Mouse (Mus musculus) myocyte (in vitro differentiated cells): ENCODE measurements at regions not wholly inside any gene's neighbourhood (a gene's known extent, or its start where the extent isn't known, plus 50 kb on each side); places are given as distances from the start of the nearest gene placed in this dataset.
"Not testable (repeated sequence)": the region's sequence is repeated elsewhere in the genome, so short reads cannot be mapped to it uniquely, and the experiment has no call there.

Experiments
- H3K27me3 ChIP-seq: one replicate; pipeline ENCODE4 v1.6.1; 2011; ENCODE audit not compliant: control insufficient read depth, insufficient read depth, insufficient read length
- H3K36me3 ChIP-seq: one replicate; pipeline ENCODE4 v1.6.1; 2011; ENCODE audit not compliant: control insufficient read depth, insufficient read depth
- H3K4me2 ChIP-seq: one replicate; pipeline ENCODE4 v1.6.1; 2011; ENCODE audit warnings: low read depth, control low read depth
- H3K4me3 ChIP-seq: one replicate; pipeline ENCODE4 v1.5.1; 2011; ENCODE audit warnings: mild to moderate bottlenecking, control low read depth, moderate library complexity
- H3K79me2 ChIP-seq: one replicate; pipeline ENCODE4 v1.6.1; 2011; ENCODE audit not compliant: control insufficient read depth, insufficient read depth
- H3ac ChIP-seq: one replicate; pipeline ENCODE4 v1.6.1; 2011; ENCODE audit not compliant: control insufficient read depth, insufficient read length
- CEBPB ChIP-seq: IDR thresholded peaks from 2 replicates; pipeline ENCODE4 v1.6.1; 2011; ENCODE audit warnings: mild to moderate bottlenecking, moderate library complexity; ENCODE audit not compliant: poor library complexity, insufficient read depth, severe bottlenecking
- E2F4 ChIP-seq: IDR thresholded peaks from one replicate; pipeline ENCODE4 v1.6.1; 2011; ENCODE audit warnings: mild to moderate bottlenecking, control low read depth, moderate library complexity; ENCODE audit not compliant: insufficient read depth
- MAX ChIP-seq: IDR thresholded peaks from one replicate; pipeline ENCODE4 v1.6.1; 2011; ENCODE audit warnings: low read depth, mild to moderate bottlenecking, control low read depth
- MYOD1 ChIP-seq, 3 experiments: IDR thresholded peaks; one replicate each; pipeline ENCODE4 v1.6.1; 2011; ENCODE audit warnings: control low read depth in 2 of 3, low read depth in 2 of 3, mild to moderate bottlenecking in 2 of 3, moderate library complexity in 1 of 3; ENCODE audit not compliant: insufficient read length in 2 of 3, control insufficient read depth in 1 of 3
- MYOG ChIP-seq, 3 experiments: IDR thresholded peaks; one replicate each; pipeline ENCODE4 v1.6.1; 2011; ENCODE audit warnings: control low read depth in 2 of 3, low read depth in 2 of 3, mild to moderate bottlenecking in 2 of 3; ENCODE audit not compliant: insufficient read length in 2 of 3, control insufficient read depth in 1 of 3, insufficient read depth in 1 of 3
- POLR2A ChIP-seq: IDR thresholded peaks from one replicate; pipeline ENCODE4 v1.6.1; 2011; ENCODE audit warnings: low read depth, mild to moderate bottlenecking, control low read depth, moderate library complexity; ENCODE audit not compliant: insufficient read length
- POLR2AphosphoS2 ChIP-seq: IDR thresholded peaks from one replicate; pipeline ENCODE4 v1.6.1; 2011; ENCODE audit warnings: low read depth, control low read depth; ENCODE audit not compliant: insufficient read length
- REST ChIP-seq: IDR thresholded peaks from one replicate; pipeline ENCODE4 v1.6.1; 2011; ENCODE audit warnings: mild to moderate bottlenecking, control low read depth, moderate library complexity; ENCODE audit not compliant: insufficient read depth, insufficient read length
- SRF ChIP-seq: IDR thresholded peaks from one replicate; pipeline ENCODE4 v1.6.1; 2011; ENCODE audit warnings: low read depth; ENCODE audit not compliant: control insufficient read depth, insufficient read length
- TCF12 ChIP-seq: IDR thresholded peaks from one replicate; pipeline ENCODE4 v1.6.1; 2011; ENCODE audit warnings: mild to moderate bottlenecking, control low read depth; ENCODE audit not compliant: poor library complexity, insufficient read depth, severe bottlenecking
- TCF3 ChIP-seq: IDR thresholded peaks from one replicate; pipeline ENCODE4 v1.6.1; 2011; ENCODE audit warnings: low read depth, control low read depth; ENCODE audit not compliant: insufficient read length
- USF1 ChIP-seq: IDR thresholded peaks from one replicate; pipeline ENCODE4 v1.6.1; 2011; ENCODE audit warnings: low read depth, mild to moderate bottlenecking, control low read depth, moderate library complexity

DNA sequence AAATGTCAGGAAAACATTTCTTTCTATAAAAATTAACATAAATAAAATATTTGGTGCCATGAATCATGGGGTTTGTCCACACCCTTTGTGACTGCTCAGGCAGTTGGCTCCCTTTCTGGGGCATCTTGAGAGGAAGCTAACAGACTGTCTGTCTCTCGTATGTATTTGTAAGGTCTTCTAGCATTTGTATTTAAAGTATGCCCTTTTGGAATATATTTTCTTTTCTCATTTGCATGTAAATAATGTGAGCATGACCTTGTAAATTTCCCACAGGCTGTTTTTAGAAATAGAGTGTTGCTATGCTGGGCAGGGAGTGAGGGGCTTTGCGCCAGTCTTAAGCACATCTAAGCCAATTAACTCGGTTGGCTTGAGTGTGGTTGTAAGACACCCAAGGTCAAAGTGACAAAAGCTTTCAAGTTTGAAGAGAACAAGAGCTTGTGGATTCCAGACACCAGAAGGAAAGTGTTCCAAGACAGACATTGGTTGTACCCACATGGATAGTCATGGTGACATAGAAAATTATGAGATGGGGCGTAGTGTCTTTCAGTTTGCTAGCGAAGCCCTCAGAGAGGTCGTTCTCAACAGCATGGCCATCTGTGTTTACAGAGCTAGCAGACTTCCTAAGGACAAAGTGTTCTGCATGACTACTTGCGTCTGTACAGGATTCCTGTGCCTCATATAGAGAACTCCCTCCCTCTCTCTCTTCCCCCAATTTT, 113.1 kb upstream of the Rasgrp1 start:
- Histone ChIP-seq H3ac (no peak overlapping the region), H3K4me2 (no peak overlapping the region), H3K79me2 (no peaks in the 10 kb centered on the region), H3K36me3 (no peaks in the 10 kb centered on the region), H3K27me3 (no peaks in the 10 kb centered on the region), H3K4me3 (no peak overlapping the region)
- no peak for TF ChIP-seq MYOD1 (IDR thresholded peaks at IDR 0.05; ENCODE audit: control insufficient read depth in 1 of 3, insufficient read length in 2 of 3, low read depth in 2 of 3)
- no peak for TF ChIP-seq REST
- no peak for TF ChIP-seq POLR2AphosphoS2
- no peak for TF ChIP-seq TCF3
- no peak for TF ChIP-seq E2F4
- TF ChIP-seq CEBPB: no peak

DNA sequence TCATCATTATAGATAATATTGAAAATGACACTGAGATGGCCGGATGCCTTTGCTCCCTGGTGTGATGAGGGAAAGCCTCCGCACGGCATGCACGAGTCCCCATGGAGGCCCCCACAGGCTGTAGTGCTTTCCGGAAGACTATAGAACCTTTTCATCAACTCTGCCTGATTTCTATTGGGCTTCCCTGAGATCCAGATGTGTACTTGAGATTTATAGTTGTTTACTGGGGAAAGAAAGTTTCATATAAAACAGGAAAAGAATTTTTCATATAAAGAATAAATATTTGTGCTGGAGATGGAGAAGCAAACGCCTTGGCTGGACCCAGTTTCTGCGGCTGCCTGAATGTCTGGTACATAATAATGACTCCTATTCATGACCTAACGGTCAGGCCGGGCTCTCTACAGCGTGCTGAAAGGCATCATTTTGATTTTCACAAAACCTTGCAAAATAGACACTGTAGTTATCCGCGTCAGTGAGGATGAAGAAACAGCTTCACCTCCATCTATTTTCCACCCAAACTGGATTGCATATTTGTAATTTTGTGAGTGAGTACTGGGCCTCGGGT, 113.7 kb upstream of the Rasgrp1 start:
- TF ChIP-seq POLR2AphosphoS2 (no peak), POLR2A (no peak), TCF3 (no peak)

DNA sequence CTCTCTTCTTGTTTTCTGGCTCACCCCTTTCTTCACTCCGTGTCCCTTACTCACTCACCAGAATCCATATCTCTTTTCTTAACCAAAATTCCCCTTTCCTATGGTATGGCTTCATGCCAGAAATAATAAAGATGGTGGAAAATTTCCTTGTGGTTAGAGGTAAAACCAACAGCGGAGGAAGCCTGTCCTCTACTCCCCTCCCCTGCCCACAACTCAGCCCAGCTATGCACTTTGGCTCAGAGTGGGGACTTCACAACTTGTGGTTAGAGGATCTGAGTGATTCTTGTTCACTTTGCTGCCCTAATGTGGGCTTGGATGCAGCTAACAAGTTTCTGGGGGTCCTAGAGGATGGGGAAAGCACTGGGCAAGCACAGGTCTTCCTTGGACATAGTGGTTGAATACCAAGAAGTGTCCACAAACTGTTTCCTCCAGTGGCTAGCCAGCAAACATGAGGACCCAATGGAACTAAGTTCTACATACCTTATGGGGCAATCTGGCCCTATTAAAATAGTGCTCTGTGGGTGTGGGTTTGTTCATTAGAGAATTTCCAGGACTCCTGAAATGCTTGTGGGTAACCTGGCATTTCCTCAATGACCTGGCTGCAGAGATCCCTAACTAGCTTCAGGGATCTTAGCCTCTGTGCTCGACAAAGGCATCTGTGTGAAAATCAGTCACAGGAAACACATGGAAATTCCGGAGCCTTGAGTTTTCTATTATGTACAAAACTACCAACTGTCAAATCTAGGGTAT, 118.9 kb upstream of the Rasgrp1 start:
- H3K4me2 ChIP-seq: peak overlapping the region; percentile 12
- no peak overlapping the region for H3K4me3 ChIP-seq
- H3ac ChIP-seq: no peak overlapping the region
- H3K79me2 ChIP-seq: no peaks in the 10 kb centered on the region
- no peaks in the 10 kb centered on the region for H3K27me3 ChIP-seq
- TF ChIP-seq MAX: no peak
- no peak for TF ChIP-seq TCF12
- TF ChIP-seq E2F4: no peak
- H3K36me3 ChIP-seq: no peaks in the 10 kb centered on the region

More for the DNA sequence above, 113.7 kb upstream of the Rasgrp1 start:
- no peak overlapping the region for H3ac ChIP-seq
- H3K79me2 ChIP-seq: no peaks in the 10 kb centered on the region
- no peaks in the 10 kb centered on the region for H3K27me3 ChIP-seq
- no peak overlapping the region for H3K4me3 ChIP-seq
- no peaks in the 10 kb centered on the region for H3K36me3 ChIP-seq
- no peak overlapping the region for H3K4me2 ChIP-seq

DNA sequence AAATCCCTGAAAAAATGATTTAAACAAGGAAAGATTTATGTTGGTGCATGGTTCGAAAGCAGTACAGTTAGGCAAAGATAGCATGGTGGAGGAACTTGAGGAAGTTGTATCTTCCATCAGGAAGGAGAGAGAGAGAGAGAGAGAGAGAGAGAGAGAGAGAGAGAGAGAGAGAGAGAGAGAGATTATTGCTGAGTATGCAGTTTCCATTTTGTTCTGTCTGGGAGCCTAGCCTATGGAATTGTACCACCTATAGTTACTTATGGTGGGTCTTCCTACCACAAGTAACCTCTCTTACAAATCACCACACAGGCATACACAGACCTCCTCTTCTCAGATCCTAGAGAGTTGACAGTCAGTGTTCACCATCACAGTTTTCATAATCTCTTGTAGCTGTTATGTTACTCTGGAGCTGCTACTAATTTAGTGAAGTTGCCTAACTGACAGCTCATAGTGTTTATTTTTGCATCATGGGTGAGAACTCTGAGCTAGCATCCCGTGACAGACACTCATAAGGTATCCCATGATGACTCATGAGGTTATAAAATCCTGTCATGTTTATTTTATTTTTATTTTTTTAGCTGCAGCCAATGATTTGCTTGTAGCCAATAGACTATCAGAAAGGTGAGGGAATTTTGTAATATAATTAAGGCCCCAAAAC, 132.2 kb upstream of the Rasgrp1 start:
- Histone ChIP-seq H3ac (no peak overlapping the region), H3K4me3 (no peak overlapping the region), H3K27me3 (no peaks in the 10 kb centered on the region), H3K79me2 (no peaks in the 10 kb centered on the region), H3K4me2 (no peak overlapping the region), H3K36me3 (no peaks in the 10 kb centered on the region)
- TF ChIP-seq TCF3 (no peak), POLR2A (no peak), MYOD1 (IDR thresholded peaks at IDR 0.05; ENCODE audit: control insufficient read depth in 1 of 3, insufficient read length in 2 of 3, low read depth in 2 of 3) (no peak), USF1 (no peak), MYOG (IDR thresholded peaks at IDR 0.05; ENCODE audit: control insufficient read depth in 1 of 3, insufficient read depth in 1 of 3, insufficient read length in 2 of 3, low read depth in 2 of 3) (no peak), E2F4 (no peak), TCF12 (no peak), REST (no peak), POLR2AphosphoS2 (no peak), SRF (no peak), CEBPB (no peak), MAX (no peak)

DNA sequence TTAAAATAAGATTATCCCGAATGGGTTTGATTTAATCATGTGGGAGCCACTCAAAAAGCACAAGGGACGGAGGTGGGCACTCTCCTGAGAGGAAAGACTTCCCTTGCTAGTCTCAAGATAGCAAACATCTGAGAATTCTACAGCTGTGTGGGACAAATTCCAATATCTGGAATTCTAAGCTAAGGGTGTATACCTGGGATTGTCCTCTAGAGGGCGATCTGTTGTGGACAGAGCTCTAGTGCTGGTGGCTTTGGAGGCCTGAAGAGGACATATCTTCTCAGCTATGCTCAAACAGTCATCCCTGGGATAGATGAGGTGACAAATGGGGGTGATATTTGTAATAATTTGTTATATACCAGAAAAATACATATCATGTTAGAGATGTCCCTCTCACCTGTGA, 132.8 kb upstream of the Rasgrp1 start:
- H3K79me2 ChIP-seq: no peaks in the 10 kb centered on the region
- H3K36me3 ChIP-seq: no peaks in the 10 kb centered on the region
- no peak overlapping the region for H3K4me2 ChIP-seq
- TF ChIP-seq TCF12 (no peak), REST (no peak), USF1 (no peak), MYOG (IDR thresholded peaks at IDR 0.05; ENCODE audit: control insufficient read depth in 1 of 3, insufficient read depth in 1 of 3, insufficient read length in 2 of 3, low read depth in 2 of 3) (no peak), POLR2A (no peak), SRF (no peak), TCF3 (no peak), E2F4 (no peak), MYOD1 (IDR thresholded peaks at IDR 0.05; ENCODE audit: control insufficient read depth in 1 of 3, insufficient read length in 2 of 3, low read depth in 2 of 3) (no peak), POLR2AphosphoS2 (no peak), MAX (no peak)
- H3K4me3 ChIP-seq: no peak overlapping the region
- no peaks in the 10 kb centered on the region for H3K27me3 ChIP-seq
- H3ac ChIP-seq: no peak overlapping the region

- not testable (repeated sequence) for H3K4me3 ChIP-seq, H3K79me2 ChIP-seq, H3K4me2 ChIP-seq, H3K36me3 ChIP-seq, H3ac ChIP-seq, H3K27me3 ChIP-seq
These were observed 134.7 kb upstream of the Rasgrp1 start for GRCm38 (mm10) chr2:117477503-117477902.

- not testable (repeated sequence) for H3K4me3 ChIP-seq, H3K4me2 ChIP-seq, H3K79me2 ChIP-seq, H3K27me3 ChIP-seq, H3ac ChIP-seq, H3K36me3 ChIP-seq
These were observed 136.6 kb upstream of the Rasgrp1 start for GRCm38 (mm10) chr2:117479244-117480009.
